Mouse (Mus musculus) heart, postnatal 0 days (tissue): Measurements from ENCODE around the gene Lcmt1.

Source experiments
- CTCF ChIP-seq: IDR thresholded peaks from 2 replicates; pipeline ENCODE4 v1.5.1; 2016; ENCODE audit warnings: antibody characterized with exemption, control low read depth, low read depth
- EP300 ChIP-seq: IDR thresholded peaks from 2 replicates; pipeline ENCODE4 v1.6.1; 2016; ENCODE audit warnings: antibody characterized with exemption, low read depth

DNA sequence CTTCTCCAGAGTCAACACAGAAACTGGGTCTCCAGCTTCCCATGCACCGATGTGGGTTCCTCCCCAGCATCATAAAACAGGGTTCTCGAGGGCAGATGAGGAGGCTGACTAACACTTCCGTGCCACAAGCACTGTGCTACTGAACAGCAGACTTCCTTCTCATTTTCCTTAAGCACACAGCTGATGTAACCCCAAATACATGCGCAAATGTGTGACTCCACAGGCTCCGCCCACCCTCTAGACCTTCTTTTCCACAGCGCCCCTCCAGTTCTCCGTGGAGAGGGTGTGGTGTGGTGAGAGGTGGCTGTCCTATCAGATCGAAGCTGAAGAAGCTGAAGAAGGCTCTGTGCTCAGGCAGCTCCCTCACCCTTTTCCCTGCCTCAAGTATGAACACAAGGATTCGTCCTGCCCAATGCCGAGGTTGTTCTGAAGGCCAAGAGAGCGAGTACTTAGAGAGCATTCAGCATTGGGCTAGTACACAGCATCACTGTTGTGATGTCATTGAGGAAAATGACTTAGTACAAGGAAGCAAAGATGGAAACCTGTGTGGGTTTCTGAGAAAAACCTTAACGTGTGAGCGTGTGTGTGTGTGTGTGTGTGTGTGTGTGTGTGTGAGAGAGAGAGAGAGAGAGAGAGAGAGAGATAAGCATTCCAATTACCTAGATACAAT lies 47.0 kb upstream of the Lcmt1 start:
- no peak for TF ChIP-seq CTCF
- TF ChIP-seq EP300 = no peak
